Mouse (Mus musculus): ENCODE data around the gene Adcyap1.

- TF ChIP-seq CTCF (IDR thresholded peaks at IDR 0.05; ENCODE audit: extremely low read depth, insufficient read depth, low read length) = no peak
- TF ChIP-seq POLR2A (IDR thresholded peaks at IDR 0.05; ENCODE audit: extremely low read depth, insufficient read depth, low read length) = no peak
Observed at GRCm38 (mm10) chr17:93199747-93200146, 930 bp downstream of the Adcyap1 start.
